Mouse (Mus musculus): ENCODE measurements around the gene Ap1s1.

- TF ChIP-seq POLR2A (IDR thresholded peaks at IDR 0.05; ENCODE audit: extremely low read depth, insufficient read depth, low read length) (no peak), CTCF (IDR thresholded peaks at IDR 0.05; ENCODE audit: low read depth, low read length) (no peak)
Observed at GRCm38 (mm10) chr5:136999449-136999848, 46.5 kb downstream of the Ap1s1 start.

Data from liver, adult 2 months (tissue).